Mouse (Mus musculus) forelimb bud, embryonic 11.5 days (tissue): Measurements from ENCODE around the gene Sobp.

Source experiments
- DNase-seq: peaks from one replicate; pipeline ENCODE4 v3.0.0-alpha.2; 2012; ENCODE audit warnings: low read depth, low spot score

The Sobp gene

DNA sequence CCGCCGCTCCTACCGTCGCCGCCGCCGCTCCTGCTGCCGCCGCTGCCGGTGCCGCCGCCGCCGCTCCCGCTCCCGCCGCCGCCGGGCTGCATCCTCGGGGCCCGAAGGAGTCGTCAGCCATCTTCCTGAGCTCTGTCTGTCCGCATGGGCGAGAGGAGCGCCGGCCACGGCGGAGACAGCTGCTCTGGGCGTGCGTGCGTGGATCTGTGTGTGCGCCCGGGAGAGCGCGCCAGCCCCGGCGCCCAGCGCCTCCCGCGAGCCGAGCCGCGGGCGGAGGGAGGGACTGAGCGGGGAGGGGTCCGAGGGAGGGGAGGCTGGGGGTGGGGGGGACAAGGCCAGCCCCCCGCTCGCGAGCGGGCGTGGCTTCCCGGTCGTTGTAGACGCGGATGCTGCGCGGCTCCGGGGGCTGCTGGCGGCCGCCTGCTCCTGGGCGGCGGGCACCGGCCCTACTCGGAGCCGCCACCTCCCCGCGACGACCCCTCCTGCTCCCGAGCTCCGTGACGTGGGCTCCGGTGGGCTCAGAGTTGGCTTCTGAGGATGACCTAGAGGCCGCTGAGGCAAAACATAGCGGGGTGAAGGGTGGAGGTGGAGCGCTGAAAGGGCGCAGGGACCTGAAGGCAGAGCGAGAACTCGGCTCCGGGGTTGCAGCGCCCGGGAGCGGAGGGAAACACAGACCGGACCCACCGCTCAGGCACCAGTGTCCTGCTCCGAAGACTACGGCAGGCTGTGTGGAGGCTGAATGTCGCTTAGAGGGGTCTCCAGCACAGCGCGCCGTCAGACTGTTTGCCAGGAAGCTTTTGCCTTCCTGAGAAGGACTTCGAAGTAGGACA, at the start of gene Sobp, which contains the start of gene 9030612E09Rik:
TSS of gene Sobp (minus strand) at position 205 of the 830 bp plus-strand sequence.
TSS of gene 9030612E09Rik (plus strand) at position 379 of the 830 bp plus-strand sequence.
- peak; percentile 63 for DNase-seq

DNA sequence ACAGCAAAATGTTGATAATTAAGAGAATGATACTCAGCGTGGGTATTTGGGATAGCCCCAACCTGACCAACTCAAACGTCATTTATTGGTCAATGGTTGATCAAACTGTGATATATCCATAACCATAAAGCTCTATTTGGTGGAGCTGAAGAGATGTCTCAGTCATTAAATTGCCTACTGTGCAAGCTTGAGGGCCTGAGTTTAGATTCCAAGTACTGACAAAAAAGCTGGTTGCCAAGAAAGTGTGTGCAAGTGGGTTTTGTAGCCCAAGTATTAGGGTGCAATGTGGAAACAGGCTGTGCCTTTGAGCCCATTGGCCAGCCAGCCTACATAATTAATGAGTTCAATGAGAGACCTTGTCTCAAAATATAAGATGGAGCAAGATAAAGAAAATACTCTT, 49.1 kb upstream of the Sobp start:
- no peak for DNase-seq

DNA sequence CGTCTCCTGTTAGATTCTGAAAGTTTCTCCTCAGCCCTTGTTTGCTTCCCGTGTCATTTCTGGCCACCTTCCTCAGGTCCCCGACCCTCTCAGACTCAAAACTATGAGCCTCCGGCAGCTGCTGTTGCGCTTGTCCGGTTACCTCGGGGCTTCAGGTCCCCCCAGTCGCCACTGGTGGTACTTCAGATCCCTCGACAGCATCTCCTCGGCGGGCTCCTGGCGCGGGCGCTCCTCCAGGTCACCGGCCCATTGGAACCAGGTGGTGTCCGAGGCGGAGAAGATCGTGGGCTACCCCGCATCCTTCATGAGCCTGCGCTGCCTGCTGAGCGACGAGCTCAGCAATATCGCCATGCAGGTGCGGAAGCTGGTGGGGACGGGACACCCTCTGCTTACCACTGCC, 47.3 kb upstream of the Sobp start:
- DNase-seq, result no peak

DNA sequence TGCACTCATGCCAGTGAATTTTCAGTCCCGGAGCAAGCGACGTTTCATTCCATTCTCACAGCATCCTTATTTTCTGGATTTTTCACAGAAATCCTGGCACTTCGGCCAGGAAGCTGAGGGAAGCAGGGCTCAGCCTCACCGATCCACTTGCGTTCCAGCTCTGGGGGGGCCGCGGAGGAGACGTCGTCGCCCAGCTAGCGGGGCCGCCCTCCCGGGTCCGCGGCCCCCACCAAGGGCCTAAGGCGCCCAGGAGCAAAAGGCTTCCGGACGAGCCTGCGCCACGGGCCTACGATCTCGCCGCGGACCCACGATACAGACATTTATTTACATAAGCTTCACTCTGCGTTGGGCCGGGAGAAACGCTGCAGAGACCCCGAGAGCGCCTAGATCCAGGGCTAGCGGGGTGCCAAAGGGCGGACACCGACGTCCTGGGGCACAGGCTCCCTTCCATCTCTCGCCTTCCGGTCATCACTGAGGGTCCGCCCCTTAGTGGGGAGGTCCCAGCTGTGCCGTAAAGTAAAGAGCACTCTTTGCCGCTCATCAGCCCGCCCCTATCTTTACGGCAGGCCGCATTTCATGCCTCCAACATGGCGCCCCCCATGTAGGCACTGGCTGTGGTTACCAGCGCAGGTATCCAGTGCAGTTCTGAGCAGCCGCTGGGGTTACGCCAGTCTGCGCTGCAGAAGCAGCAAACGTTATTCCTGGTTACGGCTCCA, 46.7 kb upstream of the Sobp start, which contains the start of gene Pdss2:
TSS of gene Pdss2 (plus strand) at position 577 of the 716 bp plus-strand sequence.
- DNase-seq, result peak; percentile 91

DNA sequence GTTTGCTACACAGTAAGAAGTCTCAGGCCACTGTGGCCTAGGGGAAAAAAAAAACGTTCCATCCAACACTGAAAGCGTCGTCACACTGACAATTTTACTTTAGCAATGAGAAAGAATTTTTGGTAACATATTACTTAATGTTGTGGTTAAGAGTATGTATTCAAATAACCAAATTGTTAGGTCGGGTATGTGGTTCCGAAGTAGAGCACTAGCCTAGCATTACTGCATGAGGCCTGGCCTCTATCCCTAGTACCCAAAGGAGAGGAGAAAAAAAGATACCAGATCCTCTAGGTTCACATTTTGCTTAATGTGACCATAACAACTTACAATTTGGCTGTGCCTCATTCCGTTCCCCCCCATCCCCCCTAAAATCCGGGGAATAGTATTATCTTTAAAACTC, 46.1 kb upstream of the Sobp start:
- no peak for DNase-seq

DNA sequence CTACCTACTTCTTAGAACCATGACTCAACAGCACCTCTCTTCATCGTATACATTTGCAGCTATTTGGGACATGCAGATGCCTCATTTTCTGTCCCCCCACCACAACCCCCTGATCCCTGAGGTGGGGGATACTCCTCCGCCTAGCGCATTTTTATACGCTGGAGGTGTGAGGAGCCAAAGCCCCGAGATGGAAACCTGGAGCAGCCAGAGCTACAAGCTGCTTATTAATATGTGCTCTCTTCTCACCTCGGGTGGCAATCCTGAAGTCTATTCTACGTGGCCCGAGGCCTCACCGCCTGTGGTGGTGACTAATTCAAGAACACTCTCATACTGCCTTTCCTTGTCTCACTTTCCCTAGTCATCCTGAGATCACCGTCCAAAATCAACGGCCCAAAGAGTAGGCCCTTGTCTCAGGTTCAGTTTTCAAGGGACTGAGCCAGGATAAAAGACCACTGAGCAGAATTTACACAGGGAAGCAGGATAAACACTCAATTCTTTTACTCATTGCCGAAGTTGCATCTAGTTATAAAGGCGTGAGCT, 43.1 kb upstream of the Sobp start:
- no peak for DNase-seq

DNA sequence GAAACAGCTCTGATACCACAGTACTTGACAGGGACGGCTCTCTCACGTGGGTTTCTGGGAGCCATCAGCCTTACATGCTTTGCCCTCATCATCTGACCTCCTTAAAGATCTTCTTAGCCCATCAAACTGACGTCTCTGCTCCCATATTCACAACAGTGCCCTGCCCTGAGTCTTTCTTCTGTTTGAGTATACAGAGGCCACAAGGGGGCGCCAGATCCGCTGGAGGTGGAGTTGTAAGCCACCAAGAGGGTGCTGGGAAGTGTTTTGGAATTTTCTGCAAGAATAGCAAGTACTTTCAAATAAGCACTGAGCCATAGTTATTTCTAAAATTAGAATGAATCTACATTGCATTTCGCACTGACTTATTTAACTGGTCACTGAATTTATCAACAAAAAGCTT, 37.5 kb upstream of the Sobp start:
- DNase-seq, result peak; percentile 16

DNA sequence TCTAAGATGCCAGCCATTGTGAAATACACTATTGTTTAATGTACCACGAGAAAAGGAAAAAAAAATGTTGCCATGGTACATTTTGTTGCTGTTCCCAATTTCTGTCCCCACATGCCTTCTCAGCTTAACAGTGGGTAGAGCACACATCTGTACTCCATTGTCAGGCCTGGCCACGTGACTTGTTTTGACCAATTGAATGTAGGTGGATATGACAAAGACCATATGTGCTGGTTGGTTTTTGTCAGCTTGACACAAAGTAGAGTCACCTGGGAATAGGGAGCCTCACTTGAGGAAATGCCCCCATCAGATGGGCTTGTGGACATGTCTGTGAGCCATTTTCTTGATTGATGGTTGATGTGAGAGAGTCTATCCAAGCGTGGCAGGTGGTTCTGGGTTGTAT, 29.5 kb upstream of the Sobp start:
- no peak for DNase-seq

DNA sequence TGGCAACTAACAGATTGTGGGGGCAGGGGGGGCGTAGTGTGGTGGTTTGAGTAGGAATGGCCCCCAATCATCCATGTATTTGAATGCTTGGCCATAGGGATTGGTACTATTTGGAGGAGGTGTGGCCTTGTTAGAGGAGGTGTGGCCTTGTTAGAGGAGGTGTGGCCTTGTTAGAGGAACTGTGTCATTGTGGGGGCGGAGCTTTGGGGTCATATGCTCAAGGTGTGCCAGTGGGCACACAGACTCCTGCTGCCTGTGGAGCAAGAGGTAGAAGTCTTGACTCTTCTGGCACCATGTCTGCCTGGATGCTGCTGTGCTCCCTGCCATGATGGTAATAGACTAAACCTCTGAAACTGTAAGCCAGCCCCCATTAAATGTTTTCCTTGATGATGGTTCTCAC, 25.9 kb upstream of the Sobp start:
- DNase-seq, result no peak

DNA sequence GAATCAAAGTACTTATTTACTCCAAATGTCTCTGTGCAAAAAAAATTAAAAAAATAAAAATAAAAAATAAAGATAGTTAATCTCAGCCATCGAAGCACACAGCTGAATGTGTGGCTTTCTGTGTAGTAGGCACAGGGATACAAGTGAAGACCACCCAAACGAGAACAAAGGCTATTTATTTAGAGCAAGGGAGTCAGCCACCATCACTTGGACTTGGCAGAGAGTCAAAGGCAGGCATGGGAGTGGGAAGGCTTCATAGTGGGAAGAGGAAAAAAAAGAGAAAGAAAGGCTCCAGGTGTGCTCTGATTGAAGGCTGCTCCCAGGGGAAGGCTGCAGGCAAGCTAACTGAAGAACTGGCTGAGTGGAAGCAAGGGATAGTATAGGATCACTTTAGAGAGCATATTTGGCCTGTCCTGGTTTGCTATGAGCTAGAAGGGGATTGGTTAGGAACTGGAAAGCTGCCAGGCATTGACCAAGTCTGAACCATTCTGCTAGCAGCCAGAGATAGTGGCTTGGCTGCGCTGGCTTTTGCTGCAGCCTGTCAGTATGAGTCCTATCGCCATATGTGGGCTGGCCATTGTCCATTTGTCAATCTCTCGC, 6.1 kb upstream of the Sobp start:
- no peak for DNase-seq

DNA sequence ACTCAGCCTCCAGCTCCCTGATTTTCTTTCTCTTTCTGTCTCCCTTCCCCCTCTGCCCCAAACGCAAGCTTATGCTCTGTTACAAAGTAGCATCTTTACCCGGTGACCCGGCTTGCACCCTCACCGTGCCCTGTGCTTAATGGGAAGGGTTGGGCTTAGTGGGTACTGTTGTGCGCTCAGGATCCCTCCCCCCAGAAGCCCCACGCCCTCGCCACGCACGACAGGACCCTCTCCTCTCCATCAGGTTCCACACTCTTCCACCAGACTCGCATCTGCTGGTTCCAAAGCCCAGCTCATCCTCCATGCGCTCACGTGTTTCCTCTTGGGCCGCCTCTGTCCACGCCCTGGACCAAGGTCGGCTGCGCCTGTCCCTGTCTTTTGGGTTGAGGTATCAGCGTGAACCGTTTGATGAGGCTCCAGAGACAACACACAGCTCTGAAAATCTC, 849 bp upstream of the Sobp start:
- no peak for DNase-seq

DNA sequence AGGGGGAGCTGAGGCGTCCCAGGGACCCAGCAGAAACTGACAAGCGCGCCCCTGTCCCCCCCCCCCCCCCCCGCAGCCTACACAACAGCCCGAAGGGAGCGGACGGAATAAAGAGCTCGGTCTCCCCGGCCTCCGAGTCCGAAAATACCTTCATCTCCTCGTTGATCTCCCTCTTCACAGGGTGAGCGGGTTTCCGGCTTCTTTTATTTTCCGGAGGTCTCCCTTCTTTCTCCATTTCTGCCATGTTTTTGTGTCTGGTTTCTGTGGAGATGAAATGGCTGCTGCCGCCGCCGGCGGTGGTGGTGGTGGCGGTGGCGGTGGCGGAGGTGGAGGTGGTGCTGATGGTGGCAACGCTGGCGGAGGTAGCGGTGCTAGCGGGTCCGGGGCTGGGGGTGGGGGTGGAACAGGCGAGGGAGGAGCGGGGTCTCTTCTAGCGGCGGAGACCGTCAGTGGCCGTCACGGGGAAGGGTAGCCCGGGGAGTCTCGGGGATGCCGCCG, 453 bp downstream of the Sobp start:
- DNase-seq, result no peak

DNA sequence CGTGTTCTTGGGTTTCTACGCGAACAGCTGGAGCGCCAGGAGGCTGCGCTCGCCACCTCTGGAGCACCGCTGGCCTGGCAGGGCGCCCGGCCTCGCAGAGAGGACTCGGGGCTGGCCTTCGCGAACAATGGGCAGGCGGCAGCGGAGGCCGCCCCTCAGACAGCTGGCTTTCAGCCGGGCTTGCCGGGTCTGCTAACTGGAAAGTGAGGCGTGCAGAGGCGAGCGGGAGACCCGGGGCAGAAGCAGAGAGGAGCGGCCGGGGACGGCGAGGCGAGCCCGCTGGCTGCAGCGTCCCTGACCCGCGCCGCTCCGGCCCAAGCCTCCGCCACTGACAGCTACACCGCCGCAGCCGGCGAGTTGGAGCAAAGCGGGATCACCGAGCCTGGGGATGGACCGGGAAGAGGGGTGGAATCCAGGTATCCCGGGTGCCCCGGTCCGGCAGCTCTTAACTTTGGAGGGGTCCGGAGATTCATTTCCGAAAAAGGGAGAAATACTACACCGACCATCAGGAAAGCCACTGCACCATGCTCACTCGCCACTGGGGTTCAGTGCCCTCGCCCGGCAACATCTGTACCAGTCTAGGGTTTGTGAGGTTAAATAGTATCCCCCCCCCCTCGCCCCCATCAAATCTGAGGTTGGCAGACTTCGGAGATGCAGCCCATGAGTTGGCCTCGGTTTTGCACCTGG, 1.0 kb downstream of the Sobp start:
- DNase-seq, result peak; percentile 49

DNA sequence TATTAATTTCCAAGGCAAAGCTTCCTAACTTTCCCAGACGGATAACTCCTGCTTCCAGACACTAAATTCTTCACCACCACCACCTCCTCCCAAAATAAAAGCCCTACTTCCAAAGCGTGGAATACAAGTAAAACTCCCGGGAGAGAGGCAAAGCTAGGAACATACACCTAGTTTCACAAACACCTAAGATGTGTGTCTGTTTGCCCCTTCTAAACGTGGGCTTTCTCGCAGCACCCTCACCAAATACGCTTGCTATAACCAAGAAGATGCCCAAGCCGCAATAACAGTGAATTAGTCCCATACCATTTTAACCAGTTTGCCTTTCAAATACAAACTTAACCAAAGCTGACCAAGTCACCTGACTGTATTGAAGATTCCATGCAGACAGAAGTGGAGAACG, 1.8 kb downstream of the Sobp start:
- no peak for DNase-seq

DNA sequence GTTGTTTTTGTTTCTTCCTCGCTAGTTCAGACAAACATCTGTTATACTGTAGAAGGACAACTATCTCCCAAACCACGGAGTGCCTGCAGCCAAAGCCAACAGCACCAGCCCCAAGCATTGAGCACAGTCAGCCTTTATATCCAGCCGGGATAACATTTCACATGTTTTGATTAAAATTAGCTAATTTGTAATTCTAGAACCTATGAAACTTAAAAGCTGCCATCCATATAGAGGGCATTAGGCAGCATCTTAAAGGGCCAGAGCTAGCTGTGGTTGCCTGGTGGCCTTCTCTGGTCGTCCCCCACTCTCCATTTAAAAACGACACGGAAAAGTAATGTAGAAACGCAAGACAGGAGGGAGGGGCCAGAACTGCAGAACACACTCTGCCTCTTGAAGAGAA, 2.3 kb downstream of the Sobp start:
- DNase-seq, result no peak

DNA sequence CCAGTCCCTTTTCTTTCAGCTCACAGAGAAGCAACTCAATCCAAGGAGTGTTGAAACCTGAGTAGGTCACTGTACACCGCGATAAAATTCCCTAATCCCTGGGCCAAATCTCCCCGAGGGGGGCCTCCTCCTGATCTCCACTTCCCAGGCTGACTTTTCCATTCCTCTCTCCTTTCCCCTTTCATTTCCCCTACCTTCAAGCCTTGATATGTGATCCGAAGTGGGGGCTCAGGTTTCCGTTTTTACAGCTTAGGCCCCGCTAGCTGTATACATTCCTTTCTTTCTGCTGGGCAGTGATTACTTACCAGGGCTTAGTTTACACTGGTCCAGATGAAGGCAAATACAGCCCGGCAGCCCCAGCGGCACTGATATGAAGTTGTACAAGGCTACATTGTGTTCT, 3.2 kb downstream of the Sobp start:
- DNase-seq, result peak; percentile 85

DNA sequence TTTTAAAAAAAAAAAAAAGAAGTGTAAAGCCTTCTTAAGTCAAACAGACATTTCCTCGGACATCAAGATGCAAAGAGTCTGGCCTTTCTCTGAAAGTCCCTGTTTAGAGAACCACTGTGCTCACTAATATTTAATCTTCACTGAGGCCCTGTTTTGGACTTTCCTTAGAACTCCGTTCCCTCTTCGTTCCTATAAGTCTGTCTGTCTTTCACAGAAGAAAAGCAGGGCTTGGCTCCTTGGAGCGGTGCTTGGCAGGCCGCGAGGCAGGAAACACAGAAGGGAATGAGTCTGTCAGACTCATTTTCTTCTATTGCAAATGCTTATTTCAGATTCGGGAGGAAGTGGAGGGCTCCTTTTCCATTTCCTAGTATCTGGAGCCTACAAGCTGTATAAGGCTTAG, 5.5 kb downstream of the Sobp start:
- DNase-seq, result no peak

DNA sequence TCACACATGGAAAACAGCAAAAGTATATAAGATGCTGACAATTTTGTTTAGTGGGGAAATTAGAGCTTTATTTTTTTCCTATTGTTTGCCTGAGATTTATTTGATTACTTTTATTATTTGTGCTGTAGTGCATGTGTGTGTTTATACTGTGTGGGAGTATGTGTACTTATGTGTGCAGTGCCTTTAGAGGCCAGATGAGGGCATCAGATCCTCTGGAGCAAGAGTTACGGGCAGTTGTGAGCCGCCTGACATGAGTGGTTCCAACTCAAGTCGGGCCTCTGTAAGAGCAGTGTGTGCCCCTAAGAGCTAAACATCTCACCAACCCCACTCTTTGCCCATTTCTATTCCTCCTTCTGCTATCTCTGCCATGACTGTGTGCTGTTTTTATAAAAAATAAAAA, 7.5 kb downstream of the Sobp start:
- no peak for DNase-seq

DNA sequence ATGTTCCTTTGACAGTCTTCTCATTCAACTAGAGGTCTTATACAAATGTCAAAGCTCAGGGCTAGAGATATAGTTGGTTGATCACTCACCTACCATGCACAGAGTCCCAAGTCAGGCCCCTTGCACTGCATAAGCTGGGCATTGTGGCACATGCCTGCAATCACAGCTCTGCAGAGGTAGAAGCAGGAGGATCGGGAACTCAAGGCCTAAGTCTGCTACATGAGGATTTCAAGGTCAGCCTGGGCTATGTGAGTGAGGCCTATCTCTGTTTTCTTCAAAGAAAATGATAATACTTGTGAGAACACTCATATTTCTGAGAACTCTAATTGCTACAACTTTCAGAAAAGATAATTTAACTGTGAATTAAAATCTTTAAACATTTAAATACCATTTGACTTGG, 8.2 kb downstream of the Sobp start:
- DNase-seq, result no peak

DNA sequence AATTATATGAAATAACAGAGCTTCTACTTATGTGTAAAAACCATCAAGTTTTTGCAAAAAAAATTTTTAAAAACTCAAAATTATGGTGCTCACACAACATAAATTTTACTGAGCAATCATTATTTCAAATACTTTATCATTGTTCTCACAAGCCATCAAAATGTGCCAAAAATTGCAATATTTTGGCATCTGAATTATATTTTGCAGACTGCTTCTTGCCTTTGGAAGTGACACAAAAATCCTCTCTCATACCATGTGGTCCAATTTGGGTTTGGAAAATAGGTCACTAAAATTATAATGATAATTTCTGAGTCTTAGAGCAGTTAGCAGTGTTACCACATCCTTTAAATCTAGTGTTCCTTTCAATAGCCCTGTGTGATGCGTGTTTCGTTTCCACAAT, 9.9 kb downstream of the Sobp start:
- no peak for DNase-seq

DNA sequence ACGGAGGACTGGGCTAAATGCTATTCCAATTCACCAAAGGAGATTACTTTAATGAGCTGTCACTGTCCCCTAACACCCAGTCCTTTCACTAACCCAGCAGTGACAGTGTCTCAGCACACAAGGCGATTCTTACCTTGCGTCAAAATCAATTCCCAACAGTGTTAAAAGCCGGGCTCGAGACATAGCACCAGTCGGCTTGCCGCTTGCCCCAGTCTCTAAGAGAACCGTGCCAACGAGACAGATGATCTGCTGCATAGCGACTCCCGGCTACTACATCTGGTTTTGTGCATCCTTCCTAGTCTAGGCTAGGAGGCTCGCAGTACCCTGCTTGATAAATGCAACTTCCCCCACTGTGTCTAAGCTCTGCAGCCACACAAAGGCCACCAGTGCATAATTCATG, 12.0 kb downstream of the Sobp start:
- DNase-seq, result no peak
